Mouse (Mus musculus): ENCODE measurements around the gene Chit1. TPM values are rescaled to one million over a fixed set of nuclear protein-coding genes. Genes with fewer than 3 reads are reported as not detected.

Chit1 gene
- polyA plus RNA-seq, 1 experiment from 2014 or later = not detected

DNA sequence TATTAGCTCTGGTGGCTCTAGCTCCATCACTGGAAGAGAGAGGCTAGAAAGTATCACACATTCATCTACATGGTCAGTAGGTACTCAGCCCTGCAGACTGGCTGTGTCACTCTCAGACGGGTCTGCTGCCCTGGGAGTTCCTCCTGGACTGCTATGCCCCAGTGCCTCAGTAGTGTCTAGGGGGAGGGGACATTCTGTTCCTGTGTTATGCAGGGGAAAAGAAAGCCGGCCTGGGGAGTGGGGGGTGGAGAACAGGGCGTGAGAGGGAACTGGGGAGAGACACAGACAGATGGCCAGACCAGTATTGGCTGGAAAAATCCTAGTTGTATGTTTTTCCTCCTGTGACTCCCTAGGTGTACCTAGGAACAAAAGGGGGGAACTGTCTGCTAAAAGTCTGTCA lies 25.0 kb upstream of the Chit1 start:
- Histone ChIP-seq H3K9ac (ENCODE audit: low read depth, low read length) (peak overlapping the region; percentile 1; the same call in 1 of the 2 replicates), H3K4me2 (ENCODE audit: low read depth, low read length) (no peak overlapping the region), H3K36me3 (ENCODE audit: control insufficient read depth, insufficient read depth, low read length) (no peaks in the 10 kb centered on the region), H3K4me1 (ENCODE audit: control insufficient read depth, insufficient read depth, low read length) (peaks cover 17% of the 10 kb centered on the region), H3K27me3 (replicated peaks; ENCODE audit: control insufficient read depth, insufficient read depth, low read length) (no peaks in the 10 kb centered on the region), H3K4me3 (ENCODE audit: low read length) (no peak overlapping the region), H3K9me3 (ENCODE audit: control insufficient read depth, low read length) (no peaks in the 10 kb centered on the region), H3K27ac (ENCODE audit: low read length) (peak overlapping the region; percentile 61; the same call in 1 of the 2 replicates)
- WGBS = 42% methylated on average over 3 of the region's 3 CpGs
- ATAC-seq = no peak

DNA sequence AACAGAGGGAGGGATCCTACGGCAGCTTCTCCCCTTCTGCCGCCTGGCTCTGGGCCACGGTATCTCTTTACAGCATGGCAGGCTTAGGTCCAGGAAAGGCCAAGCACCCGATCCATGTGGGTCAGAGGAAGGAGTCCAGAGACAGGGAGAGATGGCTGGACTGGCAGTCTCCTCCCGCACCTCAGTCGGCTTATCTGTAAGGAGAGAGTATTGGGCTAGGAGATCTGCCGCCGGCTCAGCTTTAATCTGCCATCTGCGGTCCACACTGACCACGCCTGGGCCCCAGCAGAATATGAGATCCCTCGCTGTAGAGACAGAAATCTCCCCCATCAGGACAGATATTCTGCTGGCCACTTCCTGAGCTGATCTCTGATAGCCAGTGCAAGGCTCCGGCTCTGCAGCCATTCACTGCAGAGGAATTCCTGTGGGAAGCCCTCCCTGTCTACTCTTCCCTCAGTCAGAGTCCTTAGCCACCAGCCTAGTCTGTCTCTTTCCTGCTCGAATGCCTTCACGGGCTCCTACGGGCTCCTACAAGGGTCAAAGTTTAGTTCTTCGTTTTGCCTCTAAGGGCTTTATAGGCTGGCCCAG lies 24.1 kb upstream of the Chit1 start:
- Histone ChIP-seq H3K27ac (ENCODE audit: low read length) (peak overlapping the region; percentile 61), H3K9me3 (ENCODE audit: control insufficient read depth, low read length) (no peaks in the 10 kb centered on the region), H3K4me1 (ENCODE audit: control insufficient read depth, insufficient read depth, low read length) (peaks cover 19% of the 10 kb centered on the region), H3K27me3 (replicated peaks; ENCODE audit: control insufficient read depth, insufficient read depth, low read length) (no peaks in the 10 kb centered on the region), H3K4me2 (ENCODE audit: low read depth, low read length) (peak overlapping the region; percentile 47), H3K36me3 (ENCODE audit: control insufficient read depth, insufficient read depth, low read length) (no peaks in the 10 kb centered on the region), H3K4me3 (ENCODE audit: low read length) (peak overlapping the region; percentile 26), H3K9ac (ENCODE audit: low read depth, low read length) (peak overlapping the region; percentile 61)
- whole genome bisulfite sequencing = 36% methylated on average over 16 of the region's 16 CpGs
- peak; percentile 74 for ATAC-seq

DNA sequence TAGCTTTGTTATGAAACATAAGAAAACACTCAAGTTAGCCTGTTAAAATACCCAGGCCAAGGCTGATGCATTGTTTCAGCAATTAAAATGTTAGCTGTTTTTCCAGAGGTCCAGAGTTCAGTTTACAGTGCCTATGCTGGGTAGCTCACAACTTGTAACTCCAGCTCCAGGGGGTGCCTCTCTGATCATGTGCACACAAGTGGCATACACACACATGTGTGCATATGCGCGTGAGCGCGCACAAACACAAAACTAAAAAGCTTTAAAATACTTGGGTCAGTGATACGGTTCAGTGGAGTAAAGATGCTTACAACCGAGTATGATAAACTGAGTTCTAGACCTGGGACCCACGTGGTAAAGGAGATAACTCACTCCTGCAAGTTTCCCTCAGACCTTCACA lies 22.0 kb upstream of the Chit1 start:
- Histone ChIP-seq H3K4me2 (ENCODE audit: low read depth, low read length) (no peak overlapping the region), H3K9me3 (ENCODE audit: control insufficient read depth, low read length) (no peaks in the 10 kb centered on the region), H3K36me3 (ENCODE audit: control insufficient read depth, insufficient read depth, low read length) (no peaks in the 10 kb centered on the region), H3K4me3 (ENCODE audit: low read length) (no peak overlapping the region), H3K9ac (ENCODE audit: low read depth, low read length) (no peak overlapping the region), H3K27ac (ENCODE audit: low read length) (no peak overlapping the region), H3K27me3 (replicated peaks; ENCODE audit: control insufficient read depth, insufficient read depth, low read length) (no peaks in the 10 kb centered on the region), H3K4me1 (ENCODE audit: control insufficient read depth, insufficient read depth, low read length) (peaks cover 31% of the 10 kb centered on the region)
- no peak for ATAC-seq
- 89% methylated on average over 7 of the region's 7 CpGs for WGBS

DNA sequence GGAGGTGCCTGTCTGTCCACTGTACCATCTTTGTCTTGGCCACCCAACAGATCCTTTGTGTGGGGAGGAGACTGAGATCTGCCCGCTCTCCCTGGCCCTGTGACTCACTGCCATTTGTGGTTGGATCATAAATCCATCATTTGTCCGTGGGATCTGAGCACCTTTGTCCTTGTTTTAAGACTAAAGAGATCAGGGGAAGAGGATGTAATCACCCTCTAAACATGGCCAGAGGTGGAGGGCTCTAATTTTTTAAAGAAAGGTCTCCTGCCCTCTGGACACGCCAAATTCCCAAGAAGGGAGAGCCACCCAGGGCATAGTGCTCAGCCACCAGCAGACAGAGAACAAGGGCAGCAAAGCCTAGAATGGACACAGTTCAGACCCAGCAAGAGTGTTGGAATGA lies 19.2 kb upstream of the Chit1 start:
- H3K27me3 ChIP-seq (replicated peaks; ENCODE audit: control insufficient read depth, insufficient read depth, low read length) = no peaks in the 10 kb centered on the region
- no peak overlapping the region for H3K4me2 ChIP-seq (ENCODE audit: low read depth, low read length)
- peaks cover 38% of the 10 kb centered on the region for H3K4me1 ChIP-seq (ENCODE audit: control insufficient read depth, insufficient read depth, low read length)
- no peaks in the 10 kb centered on the region for H3K36me3 ChIP-seq (ENCODE audit: control insufficient read depth, insufficient read depth, low read length)
- peak overlapping the region; percentile 94 for H3K27ac ChIP-seq (ENCODE audit: low read length)
- WGBS = 71% methylated on average over 3 of the region's 3 CpGs
- H3K4me3 ChIP-seq (ENCODE audit: low read length) = no peak overlapping the region
- no peak for ATAC-seq
- no peaks in the 10 kb centered on the region for H3K9me3 ChIP-seq (ENCODE audit: control insufficient read depth, low read length)
- H3K9ac ChIP-seq (ENCODE audit: low read depth, low read length) = no peak overlapping the region

DNA sequence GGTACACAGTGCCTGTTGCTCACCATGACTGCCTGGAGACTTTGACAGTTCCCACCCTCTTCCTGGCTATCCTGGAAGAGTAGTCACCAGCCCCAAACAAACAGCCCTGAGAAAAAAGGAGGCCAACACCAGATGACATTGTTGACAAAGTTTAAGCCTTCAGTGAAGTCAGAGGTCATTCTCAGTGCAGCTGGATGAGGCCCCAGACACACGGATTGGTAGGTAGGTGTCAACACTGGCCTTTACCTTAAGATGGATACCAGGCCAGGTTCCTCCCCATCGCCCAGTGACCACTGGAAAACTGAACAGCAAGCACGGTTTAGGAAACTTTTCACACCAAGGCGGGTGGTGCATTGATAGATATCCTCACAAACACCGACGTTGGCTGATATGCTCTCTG lies 18.7 kb upstream of the Chit1 start:
- Histone ChIP-seq H3K36me3 (ENCODE audit: control insufficient read depth, insufficient read depth, low read length) (no peaks in the 10 kb centered on the region), H3K27me3 (replicated peaks; ENCODE audit: control insufficient read depth, insufficient read depth, low read length) (no peaks in the 10 kb centered on the region), H3K9me3 (ENCODE audit: control insufficient read depth, low read length) (no peaks in the 10 kb centered on the region), H3K27ac (ENCODE audit: low read length) (peak overlapping the region; percentile 94), H3K4me3 (ENCODE audit: low read length) (peak overlapping the region; percentile 56), H3K4me1 (ENCODE audit: control insufficient read depth, insufficient read depth, low read length) (peaks cover 41% of the 10 kb centered on the region), H3K9ac (ENCODE audit: low read depth, low read length) (peak overlapping the region; percentile 78), H3K4me2 (ENCODE audit: low read depth, low read length) (peak overlapping the region; percentile 93)
- 24% methylated on average over 6 of the region's 6 CpGs for WGBS
- peak; percentile 18; the same call in 1 of the 2 replicates for ATAC-seq

DNA sequence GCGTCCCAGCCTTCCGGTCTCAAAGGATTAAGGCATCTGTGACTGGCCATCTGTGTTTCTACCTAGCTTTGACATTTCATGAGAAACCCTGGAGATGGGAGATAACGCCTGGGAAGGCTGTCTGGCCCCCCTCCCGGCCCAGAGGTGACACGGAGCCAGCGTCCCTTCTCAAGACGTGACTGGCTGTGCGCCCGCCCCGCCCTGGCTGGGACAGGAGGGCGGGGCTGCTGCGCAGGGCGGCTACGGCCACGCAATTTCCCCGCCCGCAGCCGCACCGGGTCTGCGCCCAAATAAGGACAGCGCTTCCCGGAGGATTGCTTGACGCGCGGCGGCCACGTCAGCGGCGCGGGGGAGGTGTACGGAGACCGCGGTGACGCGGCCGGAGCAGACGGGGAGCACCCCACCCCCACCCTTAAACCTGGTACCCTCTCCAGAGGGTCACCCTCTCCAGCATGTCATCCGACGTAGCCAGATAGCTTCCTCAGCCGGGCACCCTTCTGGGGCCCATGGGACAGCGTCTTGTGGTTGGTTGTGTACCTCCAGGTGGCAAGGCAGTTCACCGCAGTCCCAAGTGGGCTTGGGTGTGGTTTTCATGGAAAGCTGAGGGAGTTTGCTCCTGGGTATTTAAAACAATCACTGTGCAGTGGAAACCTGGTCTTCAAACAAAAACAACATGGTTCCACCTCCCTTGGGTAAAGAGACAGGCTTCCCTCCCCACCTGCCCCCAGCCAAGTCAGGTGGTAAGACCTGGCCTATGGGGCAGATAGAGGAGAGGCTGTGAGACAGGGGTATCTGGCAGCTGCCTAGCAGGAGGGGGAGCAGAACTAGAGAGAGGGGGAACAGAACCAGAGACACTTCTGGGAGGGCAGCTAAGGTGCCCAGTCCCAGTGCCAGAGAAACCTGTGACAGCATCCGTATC lies 17.9 kb upstream of the Chit1 start:
- Histone ChIP-seq H3K4me1 (ENCODE audit: control insufficient read depth, insufficient read depth, low read length) (peaks cover 48% of the 10 kb centered on the region), H3K9me3 (ENCODE audit: control insufficient read depth, low read length) (no peaks in the 10 kb centered on the region), H3K9ac (ENCODE audit: low read depth, low read length) (peak overlapping the region; percentile 78), H3K36me3 (ENCODE audit: control insufficient read depth, insufficient read depth, low read length) (no peaks in the 10 kb centered on the region), H3K4me2 (ENCODE audit: low read depth, low read length) (peak overlapping the region; percentile 93), H3K27me3 (replicated peaks; ENCODE audit: control insufficient read depth, insufficient read depth, low read length) (no peaks in the 10 kb centered on the region), H3K4me3 (ENCODE audit: low read length) (peak overlapping the region; percentile 56), H3K27ac (ENCODE audit: low read length) (peak overlapping the region; percentile 94)
- 2% methylated on average over 43 of the region's 43 CpGs for WGBS
- ATAC-seq = peak; percentile 93

DNA sequence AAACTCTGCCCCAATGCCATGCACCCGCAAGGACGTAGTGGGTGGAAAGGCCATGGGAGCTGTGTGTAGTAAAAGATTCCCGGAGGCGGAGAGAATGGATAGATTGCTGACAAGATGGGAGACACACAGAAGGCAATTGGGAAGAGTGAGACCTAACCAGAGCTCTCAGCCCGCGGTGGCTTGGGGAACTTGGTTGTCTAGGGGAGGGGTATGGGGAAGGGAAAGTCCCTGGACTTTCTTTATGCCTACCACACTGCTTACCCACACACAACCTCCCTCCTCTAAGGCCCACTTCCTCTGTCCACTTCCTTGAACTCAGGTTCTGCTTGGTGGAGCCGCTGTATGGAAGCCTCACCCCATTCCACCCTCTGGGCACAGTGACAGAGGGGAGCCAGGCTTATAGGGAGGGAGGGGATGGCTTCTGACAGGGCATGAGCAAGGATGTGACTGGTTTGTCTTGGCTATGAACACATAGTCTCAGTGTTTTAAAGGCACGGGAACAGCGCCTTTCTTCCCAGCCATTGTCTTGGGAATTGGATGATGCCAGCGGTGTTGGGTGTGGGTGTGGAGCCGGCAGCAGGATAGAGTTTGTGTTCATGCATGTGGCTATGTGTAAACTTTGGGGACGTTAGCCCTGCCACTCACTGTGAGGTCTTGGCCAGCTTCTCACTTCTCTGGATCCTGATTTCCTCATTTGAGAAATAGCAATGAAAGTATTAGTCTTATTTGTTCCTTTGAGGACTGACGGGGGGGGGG lies 17.1 kb upstream of the Chit1 start:
- Histone ChIP-seq H3K36me3 (ENCODE audit: control insufficient read depth, insufficient read depth, low read length) (no peaks in the 10 kb centered on the region), H3K9ac (ENCODE audit: low read depth, low read length) (peak overlapping the region; percentile 78), H3K9me3 (ENCODE audit: control insufficient read depth, low read length) (no peaks in the 10 kb centered on the region), H3K27me3 (replicated peaks; ENCODE audit: control insufficient read depth, insufficient read depth, low read length) (no peaks in the 10 kb centered on the region), H3K27ac (ENCODE audit: low read length) (peak overlapping the region; percentile 94), H3K4me1 (ENCODE audit: control insufficient read depth, insufficient read depth, low read length) (peaks cover 56% of the 10 kb centered on the region), H3K4me2 (ENCODE audit: low read depth, low read length) (peak overlapping the region; percentile 93), H3K4me3 (ENCODE audit: low read length) (no peak overlapping the region)
- WGBS = 61% methylated on average over 13 of the region's 13 CpGs
- ATAC-seq = no peak

DNA sequence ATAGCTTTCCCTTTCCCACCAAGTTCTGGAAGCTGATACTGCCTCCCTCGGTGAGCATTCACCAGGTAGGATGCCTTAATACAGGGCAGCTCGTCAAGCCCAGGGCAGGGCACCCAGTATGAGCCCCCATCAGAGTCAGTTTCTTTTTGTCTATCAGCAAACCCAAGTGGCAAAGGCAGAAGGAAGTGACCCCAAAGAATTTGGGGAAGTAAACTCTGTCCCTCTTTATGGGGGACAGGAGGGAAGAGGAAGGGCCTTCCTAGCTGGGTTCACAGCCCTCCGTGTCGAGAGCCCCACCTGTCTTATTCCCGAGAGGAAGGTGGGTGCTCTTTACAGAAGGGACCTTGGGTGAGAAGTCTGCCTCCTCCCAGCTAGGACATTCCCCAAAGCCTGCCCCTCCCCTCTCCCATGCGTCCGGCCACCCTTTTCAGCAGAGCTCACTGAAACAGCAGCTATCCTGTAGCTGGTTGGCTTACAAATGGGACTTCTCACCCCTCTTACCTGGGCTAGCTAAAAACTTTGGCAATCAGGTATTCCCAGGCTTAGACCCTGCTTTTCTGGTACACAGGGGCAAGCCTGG lies 15.9 kb upstream of the Chit1 start:
- WGBS = 68% methylated on average over 7 of the region's 7 CpGs
- H3K27me3 ChIP-seq (replicated peaks; ENCODE audit: control insufficient read depth, insufficient read depth, low read length) = no peaks in the 10 kb centered on the region
- no peak overlapping the region for H3K9ac ChIP-seq (ENCODE audit: low read depth, low read length)
- no peak overlapping the region for H3K27ac ChIP-seq (ENCODE audit: low read length)
- H3K9me3 ChIP-seq (ENCODE audit: control insufficient read depth, low read length) = no peaks in the 10 kb centered on the region
- H3K36me3 ChIP-seq (ENCODE audit: control insufficient read depth, insufficient read depth, low read length) = no peaks in the 10 kb centered on the region
- H3K4me3 ChIP-seq (ENCODE audit: low read length) = no peak overlapping the region
- H3K4me1 ChIP-seq (ENCODE audit: control insufficient read depth, insufficient read depth, low read length) = peaks cover 63% of the 10 kb centered on the region
- ATAC-seq = no peak
- no peak overlapping the region for H3K4me2 ChIP-seq (ENCODE audit: low read depth, low read length)

DNA sequence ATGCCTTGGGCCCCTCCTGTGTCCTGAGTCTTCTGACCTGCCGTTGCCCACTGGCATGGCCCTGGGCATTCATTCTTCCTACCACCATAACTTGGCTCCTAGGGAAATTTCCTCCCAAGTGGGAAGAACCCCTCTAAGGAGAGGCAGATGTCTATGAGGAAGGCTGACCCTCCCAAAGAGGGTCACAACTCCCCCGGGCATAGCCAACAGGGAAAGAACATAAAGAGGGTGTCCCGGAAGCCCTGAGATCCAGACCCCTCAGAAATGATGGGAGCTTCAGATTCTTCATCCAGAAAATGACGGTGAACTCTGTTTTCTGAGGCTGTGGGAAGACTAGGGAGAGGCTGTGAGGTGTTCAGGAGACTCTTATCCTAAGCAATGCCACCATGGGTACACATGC lies 15.3 kb upstream of the Chit1 start:
- Histone ChIP-seq H3K9me3 (ENCODE audit: control insufficient read depth, low read length) (no peaks in the 10 kb centered on the region), H3K27me3 (replicated peaks; ENCODE audit: control insufficient read depth, insufficient read depth, low read length) (no peaks in the 10 kb centered on the region), H3K36me3 (ENCODE audit: control insufficient read depth, insufficient read depth, low read length) (no peaks in the 10 kb centered on the region), H3K4me3 (ENCODE audit: low read length) (no peak overlapping the region), H3K4me1 (ENCODE audit: control insufficient read depth, insufficient read depth, low read length) (peaks cover 63% of the 10 kb centered on the region), H3K9ac (ENCODE audit: low read depth, low read length) (0 out of 2 replicates have a peak overlapping the region, but pooled peaks have one; percentile 23), H3K27ac (ENCODE audit: low read length) (peak overlapping the region; percentile 98), H3K4me2 (ENCODE audit: low read depth, low read length) (no peak overlapping the region)
- ATAC-seq = no peak
- WGBS = 78% methylated on average over 4 of the region's 4 CpGs
